Mouse (Mus musculus) testis, adult 2 months (tissue): ENCODE measurements around the gene Med26.

Experiments
- CTCF ChIP-seq: fragments of 200-500 bp; IDR thresholded peaks from 2 replicates; pipeline ENCODE4 v1.5.1; 2012; ENCODE audit warnings: low read depth, mild to moderate bottlenecking, inconsistent platforms, low read length, moderate library complexity; ENCODE audit not compliant: control insufficient read depth, insufficient read depth, insufficient replicate concordance
- POLR2A ChIP-seq: fragments of 200-500 bp; IDR thresholded peaks from 2 replicates; pipeline ENCODE4 v1.6.1; 2012; ENCODE audit warnings: low read depth, mild to moderate bottlenecking, inconsistent platforms, low read length, moderate library complexity; ENCODE audit not compliant: control insufficient read depth

DNA sequence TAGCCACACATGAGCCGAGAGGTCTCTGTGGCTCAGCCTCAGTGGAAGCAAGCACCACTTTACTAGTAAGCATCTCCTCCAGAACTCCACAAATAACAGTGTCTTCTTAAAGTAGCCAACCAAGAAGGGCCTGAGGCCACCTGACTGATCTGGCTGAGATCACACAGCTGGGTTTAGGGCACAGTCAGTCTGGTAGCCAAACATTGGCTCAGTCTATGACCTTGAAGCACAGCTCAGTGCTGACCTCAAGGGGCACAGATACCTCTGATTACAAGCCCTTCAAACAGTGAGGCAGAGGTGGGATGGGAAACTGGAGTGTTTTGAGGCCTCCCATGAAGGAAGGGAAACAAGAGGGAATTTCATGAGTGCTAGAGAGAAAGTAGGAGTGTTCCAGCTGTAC is 35.4 kb downstream of the Med26 start:
- TF ChIP-seq CTCF = no peak
- TF ChIP-seq POLR2A = no peak
